Comparison of ENCODE assay signal across 8 mouse cellular contexts in the genomic region with DNA sequence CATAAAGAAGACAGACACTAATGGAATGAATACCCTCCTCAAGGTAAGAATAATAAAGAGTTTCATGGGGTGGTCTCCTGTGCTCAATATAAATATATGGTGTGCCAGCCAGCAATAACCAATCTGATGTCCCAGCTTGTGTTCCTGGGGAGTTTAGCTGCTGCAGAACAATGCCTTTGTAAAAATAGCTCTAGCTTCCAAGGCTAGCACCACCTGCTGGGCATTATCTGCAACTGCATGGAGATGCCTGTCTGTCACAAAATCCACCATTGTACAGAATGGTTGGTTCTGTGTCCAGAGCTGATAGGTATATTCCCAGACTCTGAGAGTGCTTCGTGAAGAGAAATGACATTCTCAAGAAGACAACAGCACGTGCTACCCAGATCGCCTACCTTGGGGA. TPM values are rescaled to one million over a fixed set of nuclear protein-coding genes. Genes with fewer than 3 reads are reported as not detected.
DNase-seq lines count a peak whose midpoint lies in the region.

No protein-coding gene starts in this region.

- peak; percentile 34 for DNase-seq in gastrocnemius, adult 18-20 months (ENCODE audit: low spot score)
- no peak for DNase-seq in gastrocnemius, postnatal 36 days
- DNase-seq in right cerebral cortex, postnatal 14 days, result peak; percentile 27
- DNase-seq in right cerebral cortex, postnatal 25 days, result no peak
- DNase-seq in cerebellum, postnatal 10 days, result peak; percentile 66 to 71
- DNase-seq in heart, postnatal 4 days, result peak; percentile 75
- DNase-seq in lung, postnatal 10 days, result peak; percentile 58
- peak; percentile 64 for DNase-seq in testis, postnatal 10 days (ENCODE audit: low spot score)

- intact Hi-C loops in gastrocnemius, postnatal 36 days (cut with DNase I), result no loop called here

RNA-seq across cellular contexts. Expression of a gene that starts 4.4 kb away (rescaled TPM):
- 10 to 100 TPM; 18.6 to 19.4 TPM for total RNA-seq in gastrocnemius, adult 18-20 months (2021)
- total RNA-seq in gastrocnemius, postnatal 36 days (2021), result 10 to 100 TPM; 13.9 to 17.0 TPM
- total RNA-seq in heart, postnatal 4 days (2021), result under 1 TPM in 1 of 2 experiments, not detected in 1; 0.14 TPM

Comparison
In these comparisons a context has a peak if more than half of its experiments do, and no peak if none do; other contexts are left out.
1. DNase-seq: peak in gastrocnemius, adult 18-20 months (single experiment), right cerebral cortex, postnatal 14 days (single experiment), cerebellum, postnatal 10 days (2 of 2), heart, postnatal 4 days (single experiment), lung, postnatal 10 days (single experiment) and testis, postnatal 10 days (single experiment); none in gastrocnemius, postnatal 36 days (0 of 2) and right cerebral cortex, postnatal 25 days (single experiment).
2. RNA of a gene that starts 4.4 kb away (total RNA-seq): 18.6 to 19.4 TPM in gastrocnemius, adult 18-20 months and 13.9 to 17.0 TPM in gastrocnemius, postnatal 36 days; 0.14 TPM in heart, postnatal 4 days; every median in the first group is over 10 times any median in the second.